ENCODE assay signal across 8 mouse cellular contexts in the genomic region with DNA sequence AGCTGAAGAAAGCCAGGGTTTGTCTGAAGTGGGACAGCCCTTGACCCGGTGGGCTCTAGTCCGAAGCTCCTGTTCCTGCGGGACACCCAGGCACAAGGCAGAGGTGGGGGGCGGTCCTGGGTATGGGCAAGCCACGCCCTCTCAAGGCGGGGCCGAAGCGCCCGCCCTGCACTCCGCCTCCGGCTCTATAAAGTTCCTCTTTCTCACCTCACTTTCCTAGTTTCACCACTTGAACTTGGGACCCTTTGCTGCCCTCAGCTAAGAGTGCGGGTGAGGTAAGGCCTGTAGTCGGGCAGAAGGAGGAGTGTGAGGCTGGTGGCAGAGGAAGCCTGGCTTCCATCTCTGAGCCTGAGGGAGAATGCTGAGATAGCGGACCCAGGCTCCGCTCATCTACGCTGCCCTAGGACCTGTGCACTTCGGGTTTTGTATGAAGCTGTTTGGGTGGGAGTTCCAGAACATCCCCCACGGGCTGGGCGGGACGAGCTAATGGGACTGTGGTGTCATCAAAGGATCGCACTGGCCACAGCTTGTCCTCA. TPM values are rescaled to one million over a fixed set of nuclear protein-coding genes. Genes with fewer than 3 reads are reported as not detected.
DNase-seq lines count a peak whose midpoint lies in the region; ATAC-seq lines count a peak whose summit lies in the region.

TSS of gene Irf4 (plus strand) at position 206 of the 536 bp plus-strand sequence.

- peak; percentile 16 for DNase-seq in left cerebral cortex, postnatal 4 days
- no peak for DNase-seq in left cerebral cortex, adult 8-10 months (ENCODE audit: low spot score in 2 of 2)
- DNase-seq in heart, postnatal 4 days, result peak; percentile 29
- peak; percentile 58 for DNase-seq in limb, embryonic 11.5 days (ENCODE audit: low spot score)
- peak; percentile 51 for DNase-seq in midbrain, embryonic 10.5 days (ENCODE audit: low spot score)
- DNase-seq in spleen, postnatal 14 days (ENCODE audit: low spot score in 2 of 2), result peak; percentile 61 to 63
- DNase-seq in MN1 (ENCODE audit: low spot score), result no peak

- ATAC-seq in forebrain, embryonic 12.5 days (ENCODE audit: low FRiP score), result peak; percentile 91
- peak; percentile 84 for ATAC-seq in limb, embryonic 11.5 days (ENCODE audit: insufficient number of reproducible peaks, low FRiP score, low TSS enrichment, low read depth)

- H3K9ac ChIP-seq in forebrain, embryonic 12.5 days, result no peak within 1 kb of the TSS; the same call in 1 of the 2 replicates
- H3K9ac ChIP-seq in limb, embryonic 11.5 days (ENCODE audit: low read length), result no peak within 1 kb of the TSS

- H3K4me3 ChIP-seq in forebrain, embryonic 12.5 days (replicated peaks), result peak within 1 kb of the TSS; percentile 42
- peak within 1 kb of the TSS; percentile 32 for H3K4me3 ChIP-seq in limb, embryonic 11.5 days (ENCODE audit: low read depth, low read length)
- H3K4me3 ChIP-seq in midbrain, embryonic 10.5 days, result peak within 1 kb of the TSS; percentile 59

- H3K36me3 ChIP-seq in forebrain, embryonic 12.5 days (replicated peaks), result no peaks in the 10 kb centered on the region
- H3K36me3 ChIP-seq in limb, embryonic 11.5 days (ENCODE audit: control insufficient read depth, insufficient read depth, low read length), result no peaks in the 10 kb centered on the region
- no peaks in the 10 kb centered on the region for H3K36me3 ChIP-seq in midbrain, embryonic 10.5 days

- H3K27me3 ChIP-seq in forebrain, embryonic 12.5 days, result peaks cover 76% of the 10 kb centered on the region
- peaks cover 43% of the 10 kb centered on the region for H3K27me3 ChIP-seq in limb, embryonic 11.5 days (ENCODE audit: control insufficient read depth, insufficient read depth, low read length)
- H3K27me3 ChIP-seq in midbrain, embryonic 10.5 days (ENCODE audit: low read depth, poor library complexity, severe bottlenecking), result peaks cover 84% of the 10 kb centered on the region

- H3K27ac ChIP-seq in forebrain, embryonic 12.5 days, result no peak within 1 kb of the TSS
- H3K27ac ChIP-seq in limb, embryonic 11.5 days (replicated peaks; ENCODE audit: low read depth, low read length), result no peak within 1 kb of the TSS
- H3K27ac ChIP-seq in midbrain, embryonic 10.5 days (replicated peaks), result 0 out of 2 replicates have a peak within 1 kb of the TSS, but pooled peaks have one; percentile 1

- under 1% methylated on average over 21 of the region's 21 CpGs for WGBS in forebrain, embryonic 12.5 days
- under 1% methylated on average over 21 of the region's 21 CpGs for WGBS in limb, embryonic 11.5 days
- WGBS in midbrain, embryonic 10.5 days, result under 1% methylated on average over 21 of the region's 21 CpGs

- intact Hi-C loops in left cerebral cortex, postnatal 4 days (cut with DNase I), result no loop called here

- H3K4me2 ChIP-seq in forebrain, embryonic 12.5 days, result peak within 1 kb of the TSS; percentile 68
- H3K4me2 ChIP-seq in limb, embryonic 11.5 days (ENCODE audit: low read depth, severe bottlenecking), result peak within 1 kb of the TSS; percentile 56

- H3K9me3 ChIP-seq in forebrain, embryonic 12.5 days, result no peaks in the 10 kb centered on the region
- no peaks in the 10 kb centered on the region for H3K9me3 ChIP-seq in limb, embryonic 11.5 days (ENCODE audit: control insufficient read depth, low read length)
- no peaks in the 10 kb centered on the region for H3K9me3 ChIP-seq in midbrain, embryonic 10.5 days (replicated peaks)

- peaks cover 25% of the 10 kb centered on the region for H3K4me1 ChIP-seq in forebrain, embryonic 12.5 days
- H3K4me1 ChIP-seq in limb, embryonic 11.5 days (ENCODE audit: control insufficient read depth, insufficient read depth, low read length), result peaks cover 8% of the 10 kb centered on the region
- H3K4me1 ChIP-seq in midbrain, embryonic 10.5 days, result peaks cover 25% of the 10 kb centered on the region

RNA-seq across cellular contexts. Expression of gene Irf4, which starts in this region (rescaled TPM):
- under 1 TPM in 1 of 2 experiments, not detected in 1; 0.16 TPM for total RNA-seq in left cerebral cortex, postnatal 4 days (2021)
- total RNA-seq in left cerebral cortex, adult 8-10 months (2022), result under 1 TPM; 0.21 to 0.46 (median 0.34) TPM
- polyA plus RNA-seq in forebrain, embryonic 12.5 days (2016; fragmentation: Nextera tagmentation; extraction: Ambion mirVana), result 0.04 and 0.06 TPM in 2 replicates
- total RNA-seq in heart, postnatal 4 days (2021), result under 1 TPM; 0.16 to 0.26 TPM
- polyA plus RNA-seq in limb, embryonic 11.5 days (2014; fragmentation: Nextera tagmentation; extraction: Ambion mirVana), result not detected in 2 replicates
- 0.04 TPM in 1 of 2 replicates, not detected in the other for polyA plus RNA-seq in midbrain, embryonic 10.5 days (2016; fragmentation: Nextera tagmentation; extraction: Ambion mirVana)

Comparison
In these comparisons a context has a peak if more than half of its experiments do, and no peak if none do; other contexts are left out.
1. Peak in DNase-seq in left cerebral cortex, postnatal 4 days; RNA of the gene not detected or under 1 TPM.
2. Peak in ATAC-seq, H3K4me3 ChIP-seq and H3K4me2 ChIP-seq in forebrain, embryonic 12.5 days; RNA of the gene not detected or under 1 TPM.
3. Peak in DNase-seq in heart, postnatal 4 days; RNA of the gene not detected or under 1 TPM.
4. Peak in DNase-seq, ATAC-seq, H3K4me3 ChIP-seq and H3K4me2 ChIP-seq in limb, embryonic 11.5 days; RNA of the gene not detected or under 1 TPM.
5. Peak in DNase-seq, H3K4me3 ChIP-seq and H3K27ac ChIP-seq in midbrain, embryonic 10.5 days; RNA of the gene not detected or under 1 TPM.
6. DNase-seq: peak in spleen, postnatal 14 days (2 of 2); none in left cerebral cortex, adult 8-10 months (0 of 2) and MN1 (single experiment).
7. Peak in every context shown above with its lines, with median percentiles within 50 percentile points of each other: H3K4me3 ChIP-seq.